8 mouse cellular contexts compared by ENCODE assay signal in the genomic region with DNA sequence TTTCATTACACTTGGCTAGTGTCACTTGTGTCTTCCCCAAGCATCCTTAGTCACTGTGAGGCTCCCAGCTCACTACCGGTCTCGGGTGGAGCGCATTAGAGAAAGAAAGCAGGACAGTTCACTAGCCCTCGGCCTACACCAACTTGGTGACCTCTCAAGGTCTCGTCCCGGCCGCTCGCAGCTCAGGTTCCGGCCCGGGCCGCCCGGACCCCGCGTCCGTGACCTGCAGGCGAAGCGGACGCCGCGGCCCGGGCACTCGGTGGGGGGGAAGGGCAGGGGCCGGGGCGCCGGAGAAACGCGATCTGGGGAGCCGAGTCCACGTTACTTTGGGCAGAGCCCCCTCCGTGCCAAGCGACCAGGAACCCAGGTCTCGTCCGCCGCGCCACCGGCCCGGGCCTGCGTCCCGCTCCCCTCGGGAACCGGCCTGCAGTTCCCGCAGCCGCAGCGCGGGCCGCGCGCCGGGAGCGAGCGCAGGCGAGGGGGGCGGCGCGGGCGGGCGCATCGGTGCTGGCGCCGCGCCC. TPM values are rescaled to one million over a fixed set of nuclear protein-coding genes. Genes with fewer than 3 reads are reported as not detected.
DNase-seq lines count a peak whose midpoint lies in the region; ATAC-seq lines count a peak whose summit lies in the region.

No protein-coding gene starts in this region.

- H3K27ac ChIP-seq in hindbrain, embryonic 13.5 days: peak overlapping the region; percentile 90

- peak; percentile 14 to 27 for DNase-seq in right cerebral cortex, adult 2 months (ENCODE audit: low spot score in 2 of 2)
- no peak for DNase-seq in right cerebral cortex, postnatal 4 days
- peak; percentile 22 for DNase-seq in c-Kit-positive CD71-negative TER-119-negative erythroid progenitor cells, embryonic 14.5 days (ENCODE audit: low read depth)
- DNase-seq in frontal cortex, postnatal 25 days (ENCODE audit: low spot score in 2 of 2): peak; percentile 7
- DNase-seq in left cerebral cortex, postnatal 14 days (ENCODE audit: low spot score in 2 of 2): peak; percentile 18 to 23
- peak; percentile 31 for DNase-seq in spleen, adult 12 weeks (ENCODE audit: low spot score)

- H3K9me3 ChIP-seq in hindbrain, embryonic 13.5 days: no peaks in the 10 kb centered on the region

- intact Hi-C loops in left cerebral cortex, postnatal 14 days (cut with DNase I): loop anchor here (5.0 kb wide), 1 partner anchor 87 kb away; the partner anchor contains the start of gene Acbd3

- peak overlapping the region; percentile 88 for H3K4me2 ChIP-seq in hindbrain, embryonic 13.5 days

- peak overlapping the region; percentile 95 for H3K9ac ChIP-seq in hindbrain, embryonic 13.5 days

- H3K36me3 ChIP-seq in hindbrain, embryonic 13.5 days: no peaks in the 10 kb centered on the region

- H3K4me1 ChIP-seq in hindbrain, embryonic 13.5 days (replicated peaks): peaks cover 19% of the 10 kb centered on the region

- ATAC-seq in hindbrain, embryonic 13.5 days (ENCODE audit: low FRiP score): peak; percentile 60
- peak; percentile 22 for ATAC-seq in megakaryocyte, adult 5-6 weeks (ENCODE audit: poor library complexity, severe bottlenecking)

- peak overlapping the region; percentile 89 for H3K4me3 ChIP-seq in hindbrain, embryonic 13.5 days

- WGBS in hindbrain, embryonic 13.5 days: 0% methylated on average over 59 of the region's 61 CpGs

- no peaks in the 10 kb centered on the region for H3K27me3 ChIP-seq in hindbrain, embryonic 13.5 days

RNA-seq across cellular contexts. Expression of gene Lin9, which starts 0.3 kb away (rescaled TPM):
- polyA plus RNA-seq in hindbrain, embryonic 13.5 days (2015; fragmentation: Nextera tagmentation; extraction: Ambion mirVana): 12.2 and 13.8 TPM in 2 replicates
- total RNA-seq in left cerebral cortex, postnatal 14 days (2021): 1 to 10 TPM; 3.3 to 3.7 TPM
- 30.8 and 32.5 TPM in 2 replicates for total RNA-seq in megakaryocyte, adult 5-6 weeks (2015)
- total RNA-seq in megakaryocyte, adult 5-6 weeks (2017): 32.8 and 35.7 TPM in 2 replicates

RNA-seq across cellular contexts. Expression of gene Mixl1, which starts 56.2 kb away (rescaled TPM):
- 0.08 TPM in 1 of 2 replicates, not detected in the other for polyA plus RNA-seq in hindbrain, embryonic 13.5 days (2015; fragmentation: Nextera tagmentation; extraction: Ambion mirVana)
- not detected for total RNA-seq in left cerebral cortex, postnatal 14 days (2021)
- total RNA-seq in megakaryocyte, adult 5-6 weeks (2015): not detected in 2 replicates
- not detected in 2 replicates for total RNA-seq in megakaryocyte, adult 5-6 weeks (2017)

Comparison
In these comparisons a context has a peak if more than half of its experiments do, and no peak if none do; other contexts are left out.
1. RNA of gene Lin9, which starts 0.3 kb away (total RNA-seq): 30.8 to 35.7 TPM in megakaryocyte, adult 5-6 weeks; 3.3 to 3.7 TPM in left cerebral cortex, postnatal 14 days; every median in the first group is over 4 times any median in the second.